Mouse (Mus musculus) embryonic facial prominence, embryonic 15.5 days (tissue): ENCODE measurements around the gene Dennd1a. TPM values are rescaled to one million over a fixed set of nuclear protein-coding genes. Genes with fewer than 3 reads are reported as not detected.

Experiments
- ATAC-seq: fragments of 200-750 bp; cut with Nextera tagmentation; 2 replicates; pipeline ENCODE4 v1.8.0; 2017; ENCODE audit warnings: low read depth, moderate TSS enrichment; ENCODE audit not compliant: insufficient number of reproducible peaks, low FRiP score, low TSS enrichment
- H3K27ac ChIP-seq: fragments of 300-500 bp; sonication (generic); replicated peaks from 2 replicates; pipeline ENCODE4 v1.5.1; 2015; ENCODE audit warnings: mild to moderate bottlenecking, inconsistent platforms
- H3K27me3 ChIP-seq: fragments of 300-500 bp; sonication (generic); 2 replicates; pipeline ENCODE4 v1.6.1; 2015; ENCODE audit warnings: inconsistent platforms
- H3K36me3 ChIP-seq: fragments of 300-500 bp; sonication (generic); 2 replicates; pipeline ENCODE4 v1.6.1; 2015; ENCODE audit warnings: mild to moderate bottlenecking, inconsistent platforms
- H3K4me1 ChIP-seq: fragments of 300-500 bp; sonication (generic); 2 replicates; pipeline ENCODE4 v1.6.1; 2015; ENCODE audit warnings: inconsistent platforms
- H3K4me2 ChIP-seq: fragments of 300-500 bp; sonication (generic); replicated peaks from 2 replicates; pipeline ENCODE4 v1.6.1; 2015; ENCODE audit warnings: mild to moderate bottlenecking, inconsistent platforms
- H3K4me3 ChIP-seq: fragments of 300-500 bp; sonication (generic); replicated peaks from 2 replicates; pipeline ENCODE4 v1.5.1; 2015; ENCODE audit warnings: mild to moderate bottlenecking, inconsistent platforms
- H3K9ac ChIP-seq: fragments of 300-500 bp; sonication (generic); 2 replicates; pipeline ENCODE4 v1.6.1; 2015; ENCODE audit warnings: inconsistent platforms
- H3K9me3 ChIP-seq: fragments of 300-500 bp; sonication (generic); replicated peaks from 2 replicates; pipeline ENCODE4 v1.6.1; 2016; ENCODE audit warnings: inconsistent platforms
- WGBS: fragments of 180-500 bp; shearing (Covaris S2); methylation state at CpG from one replicate; pipeline ENCODE4 v1.1.7; 2015; 5-methylcytosine and 5-hydroxymethylcytosine counted together
- polyA plus RNA-seq: library from polyadenylated mRNA; unstranded; fragments of >200 nt; fragmentation: Nextera tagmentation; extraction: Ambion mirVana; gene quantifications from 2 replicates; pipeline ENCODE4 v1.2.1, GENCODE M21; 2015

Dennd1a gene
- polyA plus RNA-seq, 1 experiment from 2014 or later: 15.8 TPM

- 68% methylated on average over 8 of the region's 8 CpGs for WGBS
- ATAC-seq: no peak
- H3K9ac ChIP-seq: no peak overlapping the region
- no peak overlapping the region for H3K4me2 ChIP-seq
- peaks cover 65% of the 10 kb centered on the region for H3K4me1 ChIP-seq
- H3K27ac ChIP-seq: peak overlapping the region; percentile 51
- H3K36me3 ChIP-seq: no peaks in the 10 kb centered on the region
- H3K4me3 ChIP-seq: no peak overlapping the region
- H3K9me3 ChIP-seq: no peaks in the 10 kb centered on the region
- no peaks in the 10 kb centered on the region; the same call in 1 of the 2 replicates for H3K27me3 ChIP-seq
These were observed 517.4 kb downstream of the Dennd1a start for GRCm38 (mm10) chr2:37769793-37770192.

- peak; percentile 78 for ATAC-seq
- peaks cover 67% of the 10 kb centered on the region for H3K4me1 ChIP-seq
- no peak overlapping the region for H3K9ac ChIP-seq
- H3K27me3 ChIP-seq: no peaks in the 10 kb centered on the region
- 41% methylated on average over 2 of the region's 2 CpGs for WGBS
- H3K36me3 ChIP-seq: no peaks in the 10 kb centered on the region
- H3K4me2 ChIP-seq: no peak overlapping the region
- peak overlapping the region; percentile 63 for H3K27ac ChIP-seq
- no peak overlapping the region for H3K4me3 ChIP-seq
- H3K9me3 ChIP-seq: no peaks in the 10 kb centered on the region
These were observed 518.3 kb downstream of the Dennd1a start for GRCm38 (mm10) chr2:37768903-37769302.

GRCm38 (mm10) chr2:37767739-37768138 is 519.5 kb downstream of the Dennd1a start:
- Histone ChIP-seq H3K4me3 (no peak overlapping the region), H3K4me1 (peaks cover 67% of the 10 kb centered on the region), H3K9me3 (no peaks in the 10 kb centered on the region), H3K4me2 (no peak overlapping the region), H3K27me3 (no peaks in the 10 kb centered on the region), H3K27ac (peak overlapping the region; percentile 58), H3K9ac (no peak overlapping the region), H3K36me3 (no peaks in the 10 kb centered on the region)
- WGBS: 60% methylated on average over 3 of the region's 3 CpGs
- no peak for ATAC-seq

GRCm38 (mm10) chr2:37767080-37767547 is 520.1 kb downstream of the Dennd1a start:
- no peak for ATAC-seq
- WGBS: 6% methylated on average over 9 of the region's 9 CpGs
- Histone ChIP-seq H3K4me2 (0 out of 2 replicates have a peak overlapping the region, but pooled peaks have one; percentile 15), H3K4me3 (no peak overlapping the region), H3K9ac (no peak overlapping the region), H3K9me3 (no peaks in the 10 kb centered on the region), H3K4me1 (peaks cover 67% of the 10 kb centered on the region), H3K27ac (peak overlapping the region; percentile 58), H3K27me3 (no peaks in the 10 kb centered on the region), H3K36me3 (no peaks in the 10 kb centered on the region)

GRCm38 (mm10) chr2:37766027-37766761 is 521.0 kb downstream of the Dennd1a start:
- no peaks in the 10 kb centered on the region for H3K9me3 ChIP-seq
- WGBS: 40% methylated on average over 11 of the region's 11 CpGs
- H3K36me3 ChIP-seq: no peaks in the 10 kb centered on the region
- H3K4me3 ChIP-seq: no peak overlapping the region
- H3K9ac ChIP-seq: no peak overlapping the region
- H3K27me3 ChIP-seq: no peaks in the 10 kb centered on the region
- H3K4me1 ChIP-seq: peaks cover 62% of the 10 kb centered on the region
- 0 out of 2 replicates have a peak, but pooled peaks have one; percentile 17 for ATAC-seq
- H3K4me2 ChIP-seq: no peak overlapping the region
- peak overlapping the region; percentile 58 for H3K27ac ChIP-seq

GRCm38 (mm10) chr2:37765082-37765483 is 522.1 kb downstream of the Dennd1a start:
- 26% methylated on average over 21 of the region's 21 CpGs for WGBS
- H3K27me3 ChIP-seq: no peaks in the 10 kb centered on the region
- peaks cover 51% of the 10 kb centered on the region for H3K4me1 ChIP-seq
- H3K9me3 ChIP-seq: no peaks in the 10 kb centered on the region
- H3K4me2 ChIP-seq: no peak overlapping the region
- H3K9ac ChIP-seq: no peak overlapping the region
- 0 out of 2 replicates have a peak overlapping the region, but pooled peaks have one; percentile 2 for H3K27ac ChIP-seq
- no peaks in the 10 kb centered on the region for H3K36me3 ChIP-seq
- no peak for ATAC-seq
- H3K4me3 ChIP-seq: no peak overlapping the region

- H3K27ac ChIP-seq: no peak overlapping the region
- H3K4me3 ChIP-seq: no peak overlapping the region
- 84% methylated on average over 2 of the region's 2 CpGs for WGBS
- no peaks in the 10 kb centered on the region for H3K36me3 ChIP-seq
- no peaks in the 10 kb centered on the region for H3K27me3 ChIP-seq
- no peak for ATAC-seq
- peaks cover 46% of the 10 kb centered on the region for H3K4me1 ChIP-seq
- H3K9me3 ChIP-seq: no peaks in the 10 kb centered on the region
- H3K4me2 ChIP-seq: no peak overlapping the region
- H3K9ac ChIP-seq: no peak overlapping the region
These were observed 522.7 kb downstream of the Dennd1a start for GRCm38 (mm10) chr2:37764514-37764913.

GRCm38 (mm10) chr2:37763638-37764037 is 523.6 kb downstream of the Dennd1a start:
- H3K36me3 ChIP-seq: no peaks in the 10 kb centered on the region
- no peaks in the 10 kb centered on the region for H3K27me3 ChIP-seq
- no peaks in the 10 kb centered on the region for H3K9me3 ChIP-seq
- H3K4me2 ChIP-seq: no peak overlapping the region
- ATAC-seq: no peak
- 49% methylated on average over 3 of the region's 3 CpGs for WGBS
- no peak overlapping the region for H3K27ac ChIP-seq
- no peak overlapping the region for H3K9ac ChIP-seq
- peaks cover 39% of the 10 kb centered on the region for H3K4me1 ChIP-seq
- H3K4me3 ChIP-seq: no peak overlapping the region

- no peak overlapping the region for H3K4me3 ChIP-seq
- no peaks in the 10 kb centered on the region for H3K9me3 ChIP-seq
- H3K27me3 ChIP-seq: no peaks in the 10 kb centered on the region
- WGBS: 49% methylated on average over 6 of the region's 6 CpGs
- H3K4me2 ChIP-seq: no peak overlapping the region
- no peak overlapping the region for H3K9ac ChIP-seq
- no peaks in the 10 kb centered on the region for H3K36me3 ChIP-seq
- ATAC-seq: no peak
- peaks cover 30% of the 10 kb centered on the region for H3K4me1 ChIP-seq
- no peak overlapping the region for H3K27ac ChIP-seq
These were observed 526.6 kb downstream of the Dennd1a start for GRCm38 (mm10) chr2:37760633-37761032.

- no peak overlapping the region; the same call in 1 of the 2 replicates for H3K9ac ChIP-seq
- WGBS: 12% methylated on average over 21 of the region's 21 CpGs
- no peaks in the 10 kb centered on the region for H3K36me3 ChIP-seq
- peak overlapping the region; percentile 81 for H3K27ac ChIP-seq
- H3K27me3 ChIP-seq: no peaks in the 10 kb centered on the region
- peak overlapping the region; percentile 23 for H3K4me3 ChIP-seq
- H3K4me2 ChIP-seq: peak overlapping the region; percentile 16
- peaks cover 25% of the 10 kb centered on the region for H3K4me1 ChIP-seq
- H3K9me3 ChIP-seq: no peaks in the 10 kb centered on the region
- ATAC-seq: 0 out of 2 replicates have a peak, but pooled peaks have one; percentile 44
These were observed 528.7 kb downstream of the Dennd1a start for GRCm38 (mm10) chr2:37758343-37759015.

GRCm38 (mm10) chr2:37757784-37758183 is 529.4 kb downstream of the Dennd1a start:
- no peaks in the 10 kb centered on the region for H3K9me3 ChIP-seq
- H3K4me1 ChIP-seq: peaks cover 25% of the 10 kb centered on the region
- peak overlapping the region; percentile 81 for H3K27ac ChIP-seq
- no peak overlapping the region for H3K9ac ChIP-seq
- 77% methylated on average over 4 of the region's 4 CpGs for WGBS
- H3K36me3 ChIP-seq: no peaks in the 10 kb centered on the region
- H3K27me3 ChIP-seq: no peaks in the 10 kb centered on the region
- H3K4me2 ChIP-seq: peak overlapping the region; percentile 16
- no peak for ATAC-seq
- no peak overlapping the region for H3K4me3 ChIP-seq
